Mouse (Mus musculus) layer of hippocampus, postnatal 10 days (tissue): ENCODE measurements around the gene Mars. TPM values are rescaled to one million over a fixed set of nuclear protein-coding genes. Genes with fewer than 3 reads are reported as not detected.
A peak's percentile ranks its signal among the peaks of the same experiment; 100 is the strongest.

Experiments
- DNase-seq, 2 experiments: peaks; one replicate each; pipeline ENCODE4 v3.0.0; 2021; ENCODE audit warnings: low spot score in 2 of 2
- long read RNA-seq: library from polyadenylated mRNA; stranded (forward); transcript quantifications from one replicate; pipeline ENCODE4 v2.0.0, GENCODE M21; 2023
- total RNA-seq, 2 experiments: library from RNA; stranded (reverse); gene quantifications; 2 replicates each; pipeline ENCODE4 v1.2.3; 2021

The Mars gene
- total RNA-seq, result 10 to 100 TPM; 53.9 to 57.7 TPM
- long read RNA-seq, transcript Mars-201 (21 exons, 2,939 nt), result minor isoform, 9 of 44 reads
- long read RNA-seq, transcript Mars-206 (22 exons, 2,962 nt), result major isoform, 22 of 44 reads
- long read RNA-seq, partial matches to known transcripts, result 5 of 44 reads
- long read RNA-seq, other reads (novel, unspliced or antisense), result 4 of 44 reads

- peak; percentile 87 to 91 for DNase-seq
Observed at GRCm38 (mm10) chr10:127311476-127312355, at the start of gene Mars. Gene Mars (minus strand): TSS chr10:127311786.

GRCm38 (mm10) chr10:127360714-127361113 is 49.1 kb upstream of the Mars start:
- no peak for DNase-seq

GRCm38 (mm10) chr10:127355336-127355735 is 43.8 kb upstream of the Mars start:
- no peak for DNase-seq

DNA sequence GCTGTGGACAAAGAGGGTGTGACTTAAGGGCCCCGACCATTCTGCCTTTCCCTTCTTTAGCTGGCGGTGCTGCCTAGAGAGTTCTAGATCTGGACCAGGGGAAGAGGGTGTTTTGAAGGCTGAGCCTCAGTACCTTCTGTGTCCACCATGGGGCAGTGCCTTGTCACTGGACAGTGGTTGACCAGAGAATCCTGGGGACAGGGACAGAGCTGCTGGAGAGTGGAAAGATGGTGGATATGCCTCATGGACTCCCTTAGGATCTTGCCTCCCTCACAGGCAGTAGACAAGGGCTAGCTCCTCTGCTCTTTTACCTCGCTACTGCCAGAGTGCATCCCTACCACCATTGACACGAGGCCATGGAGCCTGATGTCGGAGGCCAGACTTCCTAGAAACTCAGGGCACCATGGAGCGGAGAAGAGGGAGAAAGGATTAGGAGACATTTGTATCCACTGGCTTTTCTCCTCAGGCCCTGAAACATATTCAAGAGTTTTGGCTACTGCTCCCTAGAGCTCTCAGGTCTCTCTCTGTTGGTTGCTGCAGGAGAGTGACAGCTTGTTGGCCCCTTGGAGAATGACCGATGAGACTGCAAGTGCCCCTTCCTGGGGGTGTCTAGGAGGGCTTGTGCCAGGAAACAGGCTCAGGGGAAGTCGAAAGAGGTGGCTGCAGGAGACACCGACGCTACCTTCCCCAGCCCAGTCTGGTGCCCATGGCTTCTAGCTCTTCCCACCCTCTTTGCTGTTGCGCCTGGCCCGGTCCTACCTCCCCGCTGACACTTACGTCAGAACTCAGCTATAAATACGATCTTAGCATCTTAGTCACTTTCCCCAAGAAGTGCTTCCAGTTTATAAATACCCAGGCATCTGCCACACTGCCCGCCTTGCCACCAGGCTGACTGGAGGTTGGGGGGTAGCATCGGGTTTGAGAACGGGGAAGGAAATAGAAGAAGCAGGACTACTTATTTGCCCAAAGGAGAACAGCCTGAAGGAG is 42.6 kb upstream of the Mars start, which contains the start of gene Inhbe:
Gene Inhbe, minus strand, starts transcription at position 503 of the 987 bp plus-strand sequence.
- peak in 1 of 2 experiments; percentile 33 for DNase-seq

DNA sequence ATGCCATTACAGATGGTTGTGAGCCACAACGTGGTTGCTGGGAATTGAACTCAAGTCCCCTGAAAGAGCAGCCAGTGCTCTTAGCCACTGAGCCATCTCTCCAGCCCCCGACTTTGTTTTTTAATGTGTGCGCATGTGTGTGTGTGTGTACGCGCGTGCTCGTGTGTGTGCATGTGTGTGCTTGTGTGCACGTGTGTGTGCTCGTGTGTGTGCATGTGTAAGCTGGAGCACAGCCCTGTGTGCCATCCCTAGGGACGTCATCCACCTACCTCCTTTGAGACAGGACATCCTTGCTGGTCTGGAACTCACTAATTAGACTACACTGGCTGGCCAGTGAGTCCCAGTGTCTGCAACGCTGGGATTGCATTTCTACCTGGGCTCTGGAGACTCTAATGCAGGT is 41.2 kb upstream of the Mars start:
- no peak for DNase-seq

DNA sequence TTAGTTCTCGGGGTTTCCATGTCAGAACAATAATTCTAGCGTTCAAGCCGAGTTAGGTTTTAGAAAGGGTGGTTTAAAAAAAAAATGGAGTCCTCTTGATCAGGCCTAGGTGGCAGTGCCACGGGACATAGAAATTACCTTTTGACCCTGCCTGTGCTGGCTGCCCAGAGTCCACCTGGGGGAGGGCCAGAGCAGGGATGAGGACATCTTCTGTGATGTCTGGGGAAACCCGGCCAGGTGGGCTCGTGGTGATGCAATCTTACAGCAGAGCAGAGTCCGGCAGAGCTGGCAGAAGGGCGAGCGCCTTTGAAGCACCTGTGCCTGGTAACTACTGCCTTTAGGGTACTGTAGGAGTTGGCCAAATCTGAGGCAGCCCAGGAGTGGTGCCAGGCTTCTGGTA is 40.6 kb upstream of the Mars start:
- peak in 1 of 2 experiments; percentile 10 for DNase-seq

GRCm38 (mm10) chr10:127351719-127352118 is 40.1 kb upstream of the Mars start:
- no peak for DNase-seq

GRCm38 (mm10) chr10:127351285-127351595 is 39.7 kb upstream of the Mars start:
- no peak for DNase-seq

- DNase-seq, result peak; percentile 70 to 78
Observed at GRCm38 (mm10) chr10:127350594-127351284, 39.2 kb upstream of the Mars start.

DNA sequence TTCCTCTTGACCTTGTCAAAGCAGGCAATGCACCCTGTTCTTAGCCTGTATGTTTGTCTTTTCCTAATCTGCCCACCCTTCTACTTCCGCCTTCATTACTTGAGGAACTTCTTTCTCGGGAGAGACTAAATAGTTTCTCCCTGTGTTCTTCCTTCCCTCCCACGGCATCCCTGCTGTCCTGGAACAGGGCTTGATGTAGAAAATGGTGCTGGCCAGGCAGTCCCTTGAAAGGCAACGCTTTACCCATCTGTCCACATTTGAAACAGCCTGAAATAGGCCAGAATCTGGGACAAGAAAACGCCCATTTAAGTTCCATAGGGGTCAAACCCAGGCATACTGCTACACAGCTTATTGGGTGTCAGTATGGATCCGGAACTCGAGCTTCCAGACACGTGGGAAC is 38.2 kb upstream of the Mars start:
- DNase-seq, result no peak

GRCm38 (mm10) chr10:127348957-127349356 is 37.4 kb upstream of the Mars start:
- no peak for DNase-seq

DNA sequence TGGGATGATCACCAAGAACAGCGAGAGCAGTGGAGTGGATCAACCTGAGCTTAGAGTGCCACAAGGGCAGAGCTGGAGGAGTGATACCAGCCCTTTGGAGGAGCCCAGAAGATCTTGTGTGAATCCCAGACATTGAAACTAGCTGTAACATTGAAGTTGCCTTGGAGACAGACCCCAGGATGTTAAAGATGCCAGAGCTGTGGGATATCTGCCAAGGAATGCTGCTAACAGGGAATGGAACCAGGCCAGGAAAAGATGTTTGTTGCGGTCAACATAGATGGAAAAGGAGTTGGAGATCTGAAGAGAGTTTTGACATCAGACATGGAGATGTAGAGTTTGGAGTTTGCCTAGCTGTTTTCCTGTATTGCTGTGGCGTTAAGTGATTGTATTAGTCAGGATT is 34.6 kb upstream of the Mars start:
- DNase-seq, result no peak

- no peak for DNase-seq
Observed at GRCm38 (mm10) chr10:127343029-127343428, 31.4 kb upstream of the Mars start.

DNA sequence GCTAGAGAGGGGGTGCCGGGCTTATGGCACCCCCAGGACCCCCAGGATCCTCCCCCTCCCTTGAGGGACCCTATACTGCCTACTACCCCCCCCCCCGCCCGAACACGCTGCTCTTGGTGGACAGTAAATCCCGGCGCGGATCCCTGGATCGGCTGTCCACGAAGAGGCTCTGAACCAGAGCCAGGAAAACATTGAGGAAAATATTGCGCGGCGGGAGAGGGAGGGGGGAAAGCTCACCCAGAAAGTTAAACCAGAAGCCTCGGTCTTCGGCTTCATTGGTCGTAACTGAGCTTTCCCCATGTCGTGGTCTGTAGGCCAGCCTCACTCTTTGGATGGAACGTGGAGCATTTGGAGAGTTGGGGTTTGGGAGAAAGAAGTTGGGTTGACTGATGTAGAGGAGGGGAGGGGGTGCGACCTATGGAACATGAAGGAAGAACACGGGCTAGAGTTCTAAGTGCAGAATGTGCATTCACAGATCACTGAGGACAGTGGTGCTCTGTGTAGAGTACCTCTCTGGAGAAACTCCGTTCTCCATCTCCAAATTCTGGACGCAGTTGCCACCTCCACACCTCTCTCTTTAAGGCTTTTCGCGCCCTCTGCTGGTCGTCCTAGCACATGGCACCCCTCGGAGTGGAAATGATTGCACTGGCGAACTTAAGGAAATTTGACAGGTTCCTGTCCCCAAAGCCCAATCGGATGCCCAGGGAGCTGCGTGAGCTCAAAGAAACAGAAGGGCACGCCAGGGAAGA is 30.5 kb upstream of the Mars start, which contains the start of gene Gli1:
Gene Gli1, minus strand, starts transcription at position 84 of the 749 bp plus-strand sequence.
- DNase-seq, result peak; percentile 83 to 84

- peak in 1 of 2 experiments; percentile 16 for DNase-seq
Observed at GRCm38 (mm10) chr10:127341360-127341690, 29.7 kb upstream of the Mars start.

DNA sequence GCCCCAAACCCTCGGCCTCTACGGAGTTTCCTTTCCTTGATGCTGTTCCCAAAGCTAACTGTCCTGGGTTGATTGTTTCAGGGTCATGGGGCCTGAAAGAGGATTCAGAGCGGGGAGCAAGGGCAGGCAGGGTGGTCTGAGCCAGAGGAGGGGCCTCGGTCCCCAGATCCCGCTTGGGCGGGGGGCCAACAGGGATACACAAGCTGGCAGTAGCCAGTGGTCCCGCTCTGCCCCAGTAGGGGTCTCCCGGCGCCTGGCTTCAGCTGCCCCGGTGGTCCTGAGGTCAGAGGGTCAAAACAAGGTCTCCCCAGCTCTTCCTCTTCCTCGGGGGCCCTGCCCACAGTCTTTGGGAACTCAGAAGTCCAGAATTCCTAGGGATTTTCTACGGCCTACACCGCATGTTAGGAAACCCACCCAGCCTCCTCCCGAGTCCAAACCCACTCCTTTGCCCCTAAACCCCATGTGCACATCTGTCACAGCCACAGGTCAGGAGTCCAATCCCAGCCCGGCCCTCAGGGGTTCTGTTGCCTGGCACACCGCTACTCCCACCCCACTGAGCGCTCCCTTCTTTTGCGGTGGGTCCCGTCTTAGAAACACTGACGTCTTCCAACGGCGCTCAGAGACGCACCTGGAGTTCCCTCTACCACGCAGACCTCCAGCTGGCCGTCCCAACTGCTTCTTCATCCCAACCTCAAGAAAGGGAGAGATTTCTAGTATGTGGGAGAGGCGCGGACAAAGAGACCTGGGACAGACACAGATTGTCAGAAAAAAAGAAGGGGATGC is 29.2 kb upstream of the Mars start:
- peak in 1 of 2 experiments; percentile 30 for DNase-seq

DNA sequence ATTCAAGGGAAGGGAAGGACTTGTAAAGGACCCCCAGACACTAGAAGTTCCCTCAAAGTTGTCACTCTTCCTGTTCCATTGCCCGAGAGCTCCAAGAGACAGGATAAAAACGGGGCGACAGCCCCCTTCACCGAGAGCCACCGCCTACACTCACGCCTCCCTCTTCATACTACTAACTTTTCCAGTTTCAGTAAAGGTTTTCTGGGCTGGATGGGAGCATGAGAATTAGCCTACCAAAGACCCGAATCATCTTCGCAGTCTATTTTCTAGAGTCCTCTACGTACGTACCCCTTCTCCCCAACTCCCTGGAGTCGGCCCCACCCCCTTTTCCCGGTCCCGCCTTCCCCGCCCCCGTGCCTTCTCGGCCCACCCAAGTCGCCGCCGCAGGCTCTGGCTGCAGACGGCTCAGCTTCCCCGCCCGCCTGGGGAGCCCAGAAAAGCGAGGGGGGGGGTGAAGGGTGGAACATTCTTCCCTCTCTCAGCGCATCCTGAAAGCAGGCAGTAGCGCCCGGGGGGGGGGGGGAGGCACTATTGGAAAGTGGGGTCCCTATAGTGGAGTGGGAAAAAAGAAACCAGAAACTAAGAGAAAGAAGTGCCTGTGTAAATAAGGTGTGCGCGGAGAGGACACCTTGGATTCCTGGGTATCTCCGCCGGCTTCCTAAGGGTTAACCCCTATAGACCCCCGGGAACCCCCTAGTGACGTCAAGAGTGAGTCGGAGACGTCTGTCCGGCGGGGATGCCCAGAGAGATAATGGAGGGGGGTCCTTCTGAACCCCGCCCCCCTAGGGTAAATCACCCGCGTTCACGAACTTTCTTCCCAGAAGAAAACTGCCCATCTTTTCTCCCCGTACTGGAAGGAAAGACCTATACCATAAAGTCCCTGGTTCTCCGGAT is 28.3 kb upstream of the Mars start:
- DNase-seq, result peak in 1 of 2 experiments; percentile 42
